Mouse (Mus musculus): ENCODE measurements around the gene Gm20604.

- TF ChIP-seq POLR2A (IDR thresholded peaks at IDR 0.05; ENCODE audit: insufficient read depth, low read length) = no peak
- TF ChIP-seq CTCF (IDR thresholded peaks at IDR 0.05; ENCODE audit: low read depth, low read length) = no peak
Observed at GRCm38 (mm10) chr12:102705906-102706640, 52.4 kb downstream of the Gm20604 start.

All from ES-Bruce4 (cell line).